Mouse (Mus musculus): ENCODE data around the gene Wdpcp. TPM values are rescaled to one million over a fixed set of nuclear protein-coding genes. Genes with fewer than 3 reads are reported as not detected.
A peak's percentile ranks its signal among the peaks of the same experiment; 100 is the strongest.
"Not testable (repeated sequence)": the region's sequence is repeated elsewhere in the genome, so short reads cannot be mapped to it uniquely, and the experiment has no call there.

The Wdpcp gene
- 3.4 and 6.8 TPM in 2 replicates for polyA plus RNA-seq (2012; rRNA removed)

DNA sequence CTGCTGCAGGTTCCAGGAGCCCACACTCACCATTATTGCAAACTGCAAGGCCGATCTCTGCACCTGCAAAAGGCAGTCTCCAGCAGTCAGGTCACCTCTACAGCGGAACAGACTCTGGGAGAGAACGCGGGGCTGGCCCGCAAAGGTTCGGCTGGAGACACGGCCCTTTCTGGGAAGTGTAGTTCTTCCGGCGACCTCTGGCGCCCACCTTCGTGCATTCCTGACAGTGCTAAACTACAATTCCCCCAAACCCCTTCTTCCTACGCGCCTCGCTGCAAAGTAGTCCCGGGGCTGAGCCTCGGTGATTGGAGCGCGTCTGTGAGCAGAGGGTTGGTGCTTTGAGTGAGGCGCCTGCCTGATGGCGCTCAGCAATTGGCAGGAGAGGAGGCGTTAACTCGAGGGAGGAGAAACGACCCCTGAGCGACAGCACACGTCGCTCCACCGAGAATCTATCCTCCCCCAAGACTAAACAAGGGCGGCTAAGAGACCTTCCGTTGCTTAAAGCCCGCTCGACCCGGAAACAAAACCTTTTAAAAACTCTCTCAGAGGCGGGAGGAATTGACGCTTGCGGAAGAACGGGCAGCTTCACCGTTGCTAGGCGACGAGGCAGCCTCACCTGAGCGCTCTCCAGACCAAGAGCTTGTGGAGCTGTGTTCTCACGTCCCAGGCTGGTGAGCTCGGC lies at the start of gene Wdpcp, which contains the start of gene Mdh1:
Gene Wdpcp (plus strand): TSS at position 536 of the 682 bp plus-strand sequence.
Gene Mdh1 (minus strand): TSS at position 668 of the 682 bp plus-strand sequence.
- peak; percentile 96 for DNase-seq (ENCODE audit: low read depth, low spot score)
- under 1% methylated on average over 42 of the region's 42 CpGs for WGBS

DNA sequence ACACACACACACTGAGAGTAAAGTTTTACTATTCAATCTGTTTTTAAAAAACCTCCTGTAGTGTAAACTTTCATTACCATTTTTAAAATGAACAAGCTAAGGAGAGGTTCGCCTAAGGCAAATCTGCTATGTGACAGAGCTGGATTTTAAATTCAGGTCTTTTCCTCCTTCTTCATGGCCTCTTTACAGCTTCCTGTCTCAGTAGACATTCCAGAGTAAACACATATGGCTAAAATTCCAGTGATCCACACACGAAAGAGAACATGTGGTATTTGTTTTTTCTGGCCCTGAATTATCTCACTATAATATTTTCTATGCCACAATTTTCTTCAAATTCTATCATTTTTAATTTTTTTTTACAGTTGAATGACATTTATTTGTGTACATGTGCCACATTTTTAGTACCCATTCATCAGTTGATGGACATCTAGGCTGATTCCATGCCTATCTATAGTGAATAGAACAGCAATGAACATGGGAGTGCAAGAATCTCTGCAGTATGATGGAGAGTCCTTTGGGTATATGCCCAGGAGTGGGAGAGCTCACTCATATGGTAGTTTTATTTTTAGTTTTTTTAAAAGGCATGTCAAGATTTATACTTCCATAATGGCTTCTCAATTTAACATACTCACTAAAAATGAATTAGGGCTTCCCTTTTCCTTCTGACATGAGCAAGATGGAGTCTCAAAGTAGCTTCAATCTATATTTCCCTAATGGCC lies 43.2 kb upstream of the Wdpcp start:
- DNase-seq (ENCODE audit: low read depth, low spot score), result no peak
- WGBS, result 28% methylated on average over 2 of the region's 2 CpGs

GRCm38 (mm10) chr11:21530856-21531255 lies 41.2 kb upstream of the Wdpcp start:
- 71% methylated on average over 2 of the region's 2 CpGs for WGBS
- DNase-seq (ENCODE audit: low read depth, low spot score), result not testable (repeated sequence)

- WGBS, result 56% methylated on average over 2 of the region's 2 CpGs
These were observed 32.0 kb upstream of the Wdpcp start for GRCm38 (mm10) chr11:21540072-21540471.

DNA sequence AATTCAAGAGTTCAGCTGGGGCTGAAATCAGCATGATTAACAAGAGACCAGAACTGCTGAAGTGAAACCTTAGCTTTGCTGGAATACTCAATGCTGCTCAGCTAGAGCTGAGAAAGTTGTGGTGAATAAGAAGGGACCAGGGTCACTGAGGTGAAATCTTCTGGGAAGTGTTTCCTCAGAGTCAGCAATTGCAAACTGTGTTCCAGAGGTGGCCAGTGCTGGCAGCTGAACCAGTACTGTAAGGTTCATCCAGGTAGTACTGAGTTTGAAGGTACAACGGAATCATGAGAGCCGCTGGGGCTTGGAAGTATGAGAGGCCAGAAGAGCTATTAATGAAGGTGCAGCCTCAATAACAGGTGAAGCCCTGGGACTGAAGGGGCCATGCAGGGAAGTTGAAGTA lies 31.4 kb upstream of the Wdpcp start:
- DNase-seq (ENCODE audit: low read depth, low spot score), result no peak
- 93% methylated on average over 2 of the region's 2 CpGs for WGBS

More at GRCm38 (mm10) chr11:21540072-21540471, 32.0 kb upstream of the Wdpcp start:
- DNase-seq (ENCODE audit: low read depth, low spot score), result no peak

DNA sequence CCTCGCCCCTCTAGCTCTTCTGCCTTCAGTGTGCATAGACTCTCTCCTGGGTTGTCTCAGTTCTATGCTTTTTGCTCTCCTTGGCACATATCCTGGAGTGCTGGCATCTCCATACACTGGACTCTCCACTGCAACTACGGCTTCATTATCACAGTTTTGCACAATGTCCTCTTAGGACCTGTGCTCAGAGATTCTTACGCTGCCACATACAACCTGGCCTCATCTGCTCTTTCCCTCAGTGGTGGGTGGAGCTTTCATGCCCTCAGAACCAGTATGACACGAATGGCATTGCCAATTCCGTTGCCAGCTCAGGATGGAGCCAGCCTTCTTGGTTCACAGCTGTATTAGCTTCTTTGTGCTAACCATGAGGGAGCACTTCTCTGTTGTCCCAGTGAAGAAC lies 29.3 kb upstream of the Wdpcp start:
- WGBS, result 68% methylated on average over 5 of the region's 5 CpGs
- DNase-seq (ENCODE audit: low read depth, low spot score), result no peak

GRCm38 (mm10) chr11:21545021-21545420 lies 27.0 kb upstream of the Wdpcp start:
- no peak for DNase-seq (ENCODE audit: low read depth, low spot score)
- 46% methylated on average over 2 of the region's 2 CpGs for WGBS

DNA sequence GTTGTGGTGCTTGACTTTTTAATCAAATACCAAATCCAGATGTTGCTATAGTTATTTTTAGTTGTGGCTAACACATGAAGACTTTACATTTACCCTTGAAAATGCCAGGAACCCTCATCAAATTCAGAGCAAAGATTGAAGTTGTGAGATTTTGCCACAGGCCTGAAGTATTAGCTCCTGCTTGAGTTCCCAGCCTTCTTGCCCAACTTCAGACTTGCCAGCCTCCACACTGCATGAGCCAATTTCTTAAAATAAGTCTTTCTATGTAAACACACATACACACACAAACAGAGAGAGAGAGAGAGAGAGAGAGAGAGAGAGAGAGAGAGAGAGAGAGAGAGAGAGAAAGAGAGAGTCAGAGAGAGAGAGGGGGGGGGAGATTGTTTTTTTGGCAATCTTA lies 26.1 kb upstream of the Wdpcp start:
- DNase-seq (ENCODE audit: low read depth, low spot score), result no peak

DNA sequence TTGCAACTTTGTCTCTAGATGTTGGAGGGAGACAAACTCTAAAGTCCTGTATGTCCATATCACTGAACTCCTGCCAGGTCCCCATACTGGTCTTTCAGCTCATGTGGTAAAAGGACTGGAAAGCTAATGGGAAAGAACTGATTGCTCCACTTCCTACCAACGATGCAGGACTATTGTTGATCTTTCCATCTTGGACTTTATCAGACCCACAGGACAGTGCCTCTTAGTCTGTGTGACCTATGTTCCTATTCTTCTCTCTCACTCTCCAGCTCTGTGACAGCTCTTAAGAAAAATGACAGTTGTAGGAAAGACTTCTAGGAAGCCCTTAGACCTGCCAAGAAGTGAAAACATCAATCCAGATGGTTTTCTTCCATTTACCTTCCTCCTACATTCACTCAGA lies 25.4 kb upstream of the Wdpcp start:
- DNase-seq (ENCODE audit: low read depth, low spot score), result no peak
- WGBS, result 51% methylated on average over 1 of the region's 1 CpGs

DNA sequence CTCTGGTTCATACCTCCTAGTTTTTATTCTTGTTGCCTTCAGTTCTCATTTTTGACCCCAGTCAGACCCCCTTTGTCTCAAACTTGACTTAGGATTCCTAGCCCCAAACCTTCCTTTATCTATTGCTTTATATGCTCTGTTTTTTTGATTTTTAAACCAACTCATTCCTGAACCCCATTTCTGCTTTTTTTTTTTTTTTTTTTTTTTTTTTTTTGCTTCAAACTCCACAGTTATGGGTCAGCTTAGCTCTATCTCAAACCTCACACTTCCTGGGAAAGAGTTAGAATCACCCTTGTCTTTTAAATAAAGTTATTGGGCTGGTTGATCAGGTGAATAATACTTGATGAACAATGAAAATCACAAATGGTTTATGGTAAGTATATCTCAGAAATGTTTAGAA lies 24.5 kb upstream of the Wdpcp start:
- no peak for DNase-seq (ENCODE audit: low read depth, low spot score)

- WGBS, result 86% methylated on average over 2 of the region's 2 CpGs
- no peak for DNase-seq (ENCODE audit: low read depth, low spot score)
These were observed 23.0 kb upstream of the Wdpcp start for GRCm38 (mm10) chr11:21549052-21549451.

DNA sequence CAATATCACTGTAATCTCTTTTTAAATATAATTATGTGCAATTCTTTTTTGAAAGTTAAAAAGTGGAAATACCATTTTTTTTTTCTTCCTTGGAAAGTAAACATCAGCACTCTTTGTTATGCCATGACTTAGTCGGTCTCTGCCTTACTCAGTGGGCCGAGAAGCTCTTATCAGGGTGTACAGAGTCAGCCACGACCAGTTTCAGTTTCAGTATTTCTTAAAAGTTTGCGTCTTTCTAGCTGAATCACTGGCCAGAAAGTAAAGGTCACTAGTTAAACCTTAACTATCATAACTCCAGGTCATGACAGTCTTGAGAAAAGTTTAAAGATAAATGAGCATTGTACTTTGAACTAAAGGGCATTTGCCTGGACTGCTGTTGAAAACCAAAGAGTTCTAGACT lies 22.3 kb upstream of the Wdpcp start:
- WGBS, result 20% methylated on average over 4 of the region's 4 CpGs
- peak; percentile 60 for DNase-seq (ENCODE audit: low read depth, low spot score)

DNA sequence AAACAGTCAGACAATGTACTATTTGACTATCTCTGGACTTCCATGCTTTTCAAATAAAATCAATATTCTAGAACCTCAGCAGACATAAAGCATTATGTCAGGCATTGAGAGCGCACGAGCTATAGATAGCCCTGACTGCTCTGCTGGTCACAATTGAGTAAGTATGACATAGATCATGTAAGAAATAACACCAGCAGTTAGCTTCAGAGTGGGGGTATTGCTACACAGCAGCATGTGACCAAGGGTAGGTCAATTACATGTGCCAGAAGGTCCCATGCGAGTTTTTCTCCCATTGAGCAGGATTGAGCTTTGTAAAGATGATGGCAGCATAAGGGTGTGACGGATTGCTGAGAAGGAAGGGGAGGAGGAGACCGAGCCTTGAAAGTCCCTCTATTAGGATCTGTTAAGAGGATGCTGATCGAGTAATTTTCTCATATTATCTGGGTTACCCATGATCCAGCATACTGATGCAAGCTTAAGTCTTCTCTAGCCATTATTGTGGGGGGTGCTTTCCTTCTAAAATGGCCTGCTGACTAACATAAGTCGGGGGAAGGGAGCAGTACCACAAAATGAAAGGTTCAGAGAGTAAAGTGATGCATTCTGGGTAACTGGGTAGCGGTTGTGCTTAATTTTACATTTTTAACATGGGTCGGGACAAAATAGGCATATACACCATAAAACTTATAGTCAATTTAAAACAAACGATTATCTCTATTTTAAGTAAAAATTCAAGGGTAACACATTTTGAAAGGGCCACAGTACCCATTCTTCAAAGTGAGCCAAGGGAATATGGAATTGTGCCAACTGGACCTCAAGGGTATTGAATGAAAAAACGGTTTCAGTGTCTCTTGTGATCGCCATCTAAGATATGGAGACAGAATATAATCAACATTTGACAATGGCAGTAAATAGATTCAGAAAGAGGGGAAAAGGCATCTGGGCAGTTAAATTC lies 21.5 kb upstream of the Wdpcp start:
- DNase-seq (ENCODE audit: low read depth, low spot score), result no peak
- WGBS, result 76% methylated on average over 12 of the region's 12 CpGs

DNA sequence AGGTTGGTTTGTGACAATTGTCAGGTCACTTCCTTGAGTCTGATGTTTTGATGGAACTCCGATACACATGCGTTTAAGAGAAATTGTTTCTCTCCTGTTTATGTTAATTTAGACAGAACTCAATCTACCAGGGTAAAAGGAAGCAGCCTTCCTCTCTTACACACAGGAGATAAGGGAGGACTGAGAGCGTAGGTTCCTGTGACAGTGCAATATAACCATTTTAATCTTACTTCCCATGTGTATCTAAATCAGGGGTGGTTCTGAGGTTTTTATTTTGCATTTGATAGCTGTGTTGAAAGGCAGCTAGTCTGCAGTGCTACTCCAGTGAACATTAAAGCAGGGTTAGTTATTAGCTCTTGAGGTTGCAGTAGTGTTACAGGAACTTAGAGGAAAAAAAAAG lies 20.0 kb upstream of the Wdpcp start:
- no peak for DNase-seq (ENCODE audit: low read depth, low spot score)
- WGBS, result 42% methylated on average over 3 of the region's 3 CpGs

GRCm38 (mm10) chr11:21559727-21560126 lies 12.3 kb upstream of the Wdpcp start:
- 42% methylated on average over 11 of the region's 11 CpGs for WGBS
- no peak for DNase-seq (ENCODE audit: low read depth, low spot score)

DNA sequence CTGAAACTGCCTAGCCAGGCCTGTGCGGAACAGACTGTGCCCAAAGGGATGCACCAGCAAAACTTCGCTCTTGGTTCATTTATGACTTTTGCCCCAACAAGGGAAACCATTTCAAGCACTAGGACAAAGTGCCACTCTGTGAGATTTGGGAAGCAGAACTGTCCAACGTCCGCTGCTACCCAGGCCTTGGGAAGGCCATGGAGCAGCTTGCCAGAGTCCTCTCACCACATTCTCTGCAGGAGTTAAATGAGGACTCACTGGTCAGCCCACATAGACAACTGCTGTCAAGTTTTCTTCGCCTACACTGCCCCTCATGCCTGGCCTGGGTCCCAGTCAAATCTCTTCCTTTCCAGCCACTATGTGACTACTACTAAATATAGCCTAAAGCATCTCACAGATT lies 10.7 kb upstream of the Wdpcp start:
- 84% methylated on average over 5 of the region's 5 CpGs for WGBS
- DNase-seq (ENCODE audit: low read depth, low spot score), result no peak

DNA sequence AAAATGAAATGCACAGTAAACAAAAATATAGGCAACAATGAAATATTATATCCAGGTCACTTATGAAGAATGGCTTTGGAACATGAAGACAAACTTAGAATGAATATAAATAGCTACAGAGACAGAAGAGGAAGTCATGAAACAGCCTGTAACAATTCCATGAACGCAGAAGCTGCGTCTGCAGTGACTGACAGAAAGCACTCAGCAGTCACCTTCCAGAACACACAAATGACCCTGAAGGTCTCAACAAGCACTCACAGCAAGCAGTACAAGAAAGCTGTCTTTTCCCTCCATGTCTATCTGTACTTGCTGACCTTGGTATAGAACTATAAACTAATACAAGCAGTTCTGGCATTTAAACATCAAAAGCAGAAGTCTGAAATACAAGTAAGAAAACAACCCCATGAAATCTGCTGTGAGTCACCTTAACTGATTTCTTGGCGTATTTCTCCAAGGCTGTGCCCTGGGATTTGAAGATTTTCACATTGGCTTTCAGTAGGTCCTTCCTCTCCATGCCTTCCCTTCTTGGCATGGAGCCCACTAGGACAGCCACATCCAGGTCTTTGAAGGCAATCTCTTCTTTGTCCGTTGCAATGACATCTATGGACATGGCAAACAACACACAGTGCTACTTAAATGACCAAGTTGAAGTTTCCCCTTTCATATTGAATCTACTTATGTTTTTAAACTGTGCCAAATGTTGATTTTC lies 8.3 kb upstream of the Wdpcp start:
- DNase-seq (ENCODE audit: low read depth, low spot score), result no peak
- WGBS, result 56% methylated on average over 4 of the region's 4 CpGs

DNA sequence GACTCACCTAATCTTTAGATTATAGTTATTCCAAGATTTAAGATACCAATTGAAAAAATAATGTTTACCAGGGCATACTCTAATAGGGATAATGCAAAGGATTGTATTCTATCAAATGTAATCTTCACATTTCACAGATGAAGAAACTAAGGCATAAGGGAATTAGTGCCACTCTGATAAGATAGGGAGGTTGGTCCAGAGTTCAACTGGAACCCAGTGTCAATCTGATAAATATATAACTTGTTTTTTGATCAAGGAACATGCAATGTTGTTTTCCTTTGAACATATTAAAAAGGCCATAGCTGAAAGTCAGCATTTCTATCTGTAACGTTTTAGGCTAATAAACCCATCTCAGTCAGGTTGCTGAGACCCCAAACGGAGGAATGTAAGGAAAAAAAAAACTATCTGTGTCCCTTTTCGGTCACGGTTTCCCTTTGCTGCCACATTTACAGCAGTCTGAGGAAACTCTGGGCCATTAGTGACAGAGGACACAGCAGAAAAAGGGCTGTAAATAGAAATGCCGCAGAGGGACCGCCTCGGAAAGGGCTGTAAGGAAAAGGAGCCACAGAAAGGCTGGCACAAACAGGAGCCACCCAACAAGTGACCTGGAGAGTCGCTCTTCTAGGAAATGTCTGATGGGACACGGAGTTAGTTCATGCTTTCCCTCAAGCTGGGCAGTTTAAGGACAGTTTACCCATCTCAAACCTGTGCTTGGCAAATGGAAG lies 7.2 kb upstream of the Wdpcp start:
- 83% methylated on average over 9 of the region's 9 CpGs for WGBS
- no peak for DNase-seq (ENCODE audit: low read depth, low spot score)

GRCm38 (mm10) chr11:21566934-21567333 lies 5.1 kb upstream of the Wdpcp start:
- WGBS, result 83% methylated on average over 6 of the region's 6 CpGs
- no peak for DNase-seq (ENCODE audit: low read depth, low spot score)

Measured in large intestine, adult 2 months (tissue).